Mouse (Mus musculus) myocyte (in vitro differentiated cells): ENCODE data around the gene Numa1. TPM values are rescaled to one million over a fixed set of nuclear protein-coding genes. Genes with fewer than 3 reads are reported as not detected.

Experiments used
- H3K27me3 ChIP-seq: one replicate; pipeline ENCODE4 v1.6.1; 2011; ENCODE audit not compliant: control insufficient read depth, insufficient read depth, insufficient read length
- H3K36me3 ChIP-seq: one replicate; pipeline ENCODE4 v1.6.1; 2011; ENCODE audit not compliant: control insufficient read depth, insufficient read depth
- H3K4me2 ChIP-seq: one replicate; pipeline ENCODE4 v1.6.1; 2011; ENCODE audit warnings: low read depth, control low read depth
- H3K4me3 ChIP-seq: one replicate; pipeline ENCODE4 v1.5.1; 2011; ENCODE audit warnings: mild to moderate bottlenecking, control low read depth, moderate library complexity
- H3K79me2 ChIP-seq: one replicate; pipeline ENCODE4 v1.6.1; 2011; ENCODE audit not compliant: control insufficient read depth, insufficient read depth
- H3ac ChIP-seq: one replicate; pipeline ENCODE4 v1.6.1; 2011; ENCODE audit not compliant: control insufficient read depth, insufficient read length
- CEBPB ChIP-seq: IDR thresholded peaks from 2 replicates; pipeline ENCODE4 v1.6.1; 2011; ENCODE audit warnings: mild to moderate bottlenecking, moderate library complexity; ENCODE audit not compliant: poor library complexity, insufficient read depth, severe bottlenecking
- E2F4 ChIP-seq: IDR thresholded peaks from one replicate; pipeline ENCODE4 v1.6.1; 2011; ENCODE audit warnings: mild to moderate bottlenecking, control low read depth, moderate library complexity; ENCODE audit not compliant: insufficient read depth
- MAX ChIP-seq: IDR thresholded peaks from one replicate; pipeline ENCODE4 v1.6.1; 2011; ENCODE audit warnings: low read depth, mild to moderate bottlenecking, control low read depth
- MYOD1 ChIP-seq, 3 experiments: IDR thresholded peaks; one replicate each; pipeline ENCODE4 v1.6.1; 2011; ENCODE audit warnings: control low read depth in 2 of 3, low read depth in 2 of 3, mild to moderate bottlenecking in 2 of 3, moderate library complexity in 1 of 3; ENCODE audit not compliant: insufficient read length in 2 of 3, control insufficient read depth in 1 of 3
- MYOG ChIP-seq, 3 experiments: IDR thresholded peaks; one replicate each; pipeline ENCODE4 v1.6.1; 2011; ENCODE audit warnings: control low read depth in 2 of 3, low read depth in 2 of 3, mild to moderate bottlenecking in 2 of 3; ENCODE audit not compliant: insufficient read length in 2 of 3, control insufficient read depth in 1 of 3, insufficient read depth in 1 of 3
- POLR2A ChIP-seq: IDR thresholded peaks from one replicate; pipeline ENCODE4 v1.6.1; 2011; ENCODE audit warnings: low read depth, mild to moderate bottlenecking, control low read depth, moderate library complexity; ENCODE audit not compliant: insufficient read length
- POLR2AphosphoS2 ChIP-seq: IDR thresholded peaks from one replicate; pipeline ENCODE4 v1.6.1; 2011; ENCODE audit warnings: low read depth, control low read depth; ENCODE audit not compliant: insufficient read length
- REST ChIP-seq: IDR thresholded peaks from one replicate; pipeline ENCODE4 v1.6.1; 2011; ENCODE audit warnings: mild to moderate bottlenecking, control low read depth, moderate library complexity; ENCODE audit not compliant: insufficient read depth, insufficient read length
- SRF ChIP-seq: IDR thresholded peaks from one replicate; pipeline ENCODE4 v1.6.1; 2011; ENCODE audit warnings: low read depth; ENCODE audit not compliant: control insufficient read depth, insufficient read length
- TCF12 ChIP-seq: IDR thresholded peaks from one replicate; pipeline ENCODE4 v1.6.1; 2011; ENCODE audit warnings: mild to moderate bottlenecking, control low read depth; ENCODE audit not compliant: poor library complexity, insufficient read depth, severe bottlenecking
- TCF3 ChIP-seq: IDR thresholded peaks from one replicate; pipeline ENCODE4 v1.6.1; 2011; ENCODE audit warnings: low read depth, control low read depth; ENCODE audit not compliant: insufficient read length
- USF1 ChIP-seq: IDR thresholded peaks from one replicate; pipeline ENCODE4 v1.6.1; 2011; ENCODE audit warnings: low read depth, mild to moderate bottlenecking, control low read depth, moderate library complexity
- polyA plus RNA-seq: library from polyadenylated mRNA; unstranded; fragments of >200 nt; fragmentation: generic; extraction: Trizol; gene quantifications from one replicate; pipeline ENCODE4 v1.2.1, GENCODE M21; 2012; ENCODE audit warnings: missing spikeins

Gene Numa1
- polyA plus RNA-seq, 1 experiment: 60.3 TPM

DNA sequence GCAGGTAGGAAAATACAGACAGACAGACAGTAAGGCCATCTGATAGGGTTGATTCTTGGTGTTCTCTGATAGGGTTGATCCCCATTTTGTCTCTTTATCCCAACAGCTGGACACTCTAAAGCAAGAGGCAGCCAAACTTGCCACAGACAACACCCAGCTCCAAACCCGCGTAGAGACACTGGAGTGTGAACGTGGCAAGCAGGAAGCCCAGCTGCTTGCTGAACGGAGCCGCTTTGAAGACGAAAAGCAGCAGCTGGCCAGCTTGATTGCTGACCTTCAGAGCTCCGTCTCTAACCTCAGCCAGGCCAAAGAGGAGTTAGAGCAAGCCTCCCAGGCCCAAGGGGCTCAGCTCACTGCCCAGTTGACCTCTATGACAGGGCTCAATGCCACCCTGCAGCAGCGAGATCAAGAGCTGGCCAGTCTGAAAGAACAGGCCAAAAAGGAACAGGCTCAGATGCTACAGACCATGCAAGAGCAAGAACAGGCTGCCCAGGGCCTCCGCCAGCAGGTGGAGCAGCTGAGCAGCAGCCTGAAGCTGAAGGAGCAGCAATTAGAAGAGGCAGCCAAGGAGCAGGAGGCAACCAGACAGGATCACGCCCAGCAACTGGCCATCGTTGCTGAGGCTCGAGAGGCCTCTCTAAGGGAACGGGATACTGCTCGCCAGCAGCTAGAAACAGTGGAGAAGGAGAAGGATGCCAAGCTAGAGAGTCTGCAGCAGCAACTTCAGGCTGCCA, 64.5 kb downstream of the Numa1 start:
- H3K27me3 ChIP-seq: no peaks in the 10 kb centered on the region
- no peak overlapping the region for H3K4me3 ChIP-seq
- no peak overlapping the region for H3K4me2 ChIP-seq
- peaks cover 33% of the 10 kb centered on the region for H3K36me3 ChIP-seq
- TF ChIP-seq POLR2AphosphoS2 (no peak), POLR2A (no peak), USF1 (no peak), TCF3 (no peak), CEBPB (no peak), SRF (no peak), REST (no peak), TCF12 (no peak), E2F4 (no peak), MYOG (IDR thresholded peaks at IDR 0.05; ENCODE audit: control insufficient read depth in 1 of 3, insufficient read depth in 1 of 3, insufficient read length in 2 of 3, low read depth in 2 of 3) (peak in 2 of 3 experiments; percentile 16 to 50), MAX (no peak), MYOD1 (IDR thresholded peaks at IDR 0.05; ENCODE audit: control insufficient read depth in 1 of 3, insufficient read length in 2 of 3, low read depth in 2 of 3) (peak in 2 of 3 experiments; percentile 38 to 64)
- peaks cover 2% of the 10 kb centered on the region for H3K79me2 ChIP-seq
- H3ac ChIP-seq: no peak overlapping the region

DNA sequence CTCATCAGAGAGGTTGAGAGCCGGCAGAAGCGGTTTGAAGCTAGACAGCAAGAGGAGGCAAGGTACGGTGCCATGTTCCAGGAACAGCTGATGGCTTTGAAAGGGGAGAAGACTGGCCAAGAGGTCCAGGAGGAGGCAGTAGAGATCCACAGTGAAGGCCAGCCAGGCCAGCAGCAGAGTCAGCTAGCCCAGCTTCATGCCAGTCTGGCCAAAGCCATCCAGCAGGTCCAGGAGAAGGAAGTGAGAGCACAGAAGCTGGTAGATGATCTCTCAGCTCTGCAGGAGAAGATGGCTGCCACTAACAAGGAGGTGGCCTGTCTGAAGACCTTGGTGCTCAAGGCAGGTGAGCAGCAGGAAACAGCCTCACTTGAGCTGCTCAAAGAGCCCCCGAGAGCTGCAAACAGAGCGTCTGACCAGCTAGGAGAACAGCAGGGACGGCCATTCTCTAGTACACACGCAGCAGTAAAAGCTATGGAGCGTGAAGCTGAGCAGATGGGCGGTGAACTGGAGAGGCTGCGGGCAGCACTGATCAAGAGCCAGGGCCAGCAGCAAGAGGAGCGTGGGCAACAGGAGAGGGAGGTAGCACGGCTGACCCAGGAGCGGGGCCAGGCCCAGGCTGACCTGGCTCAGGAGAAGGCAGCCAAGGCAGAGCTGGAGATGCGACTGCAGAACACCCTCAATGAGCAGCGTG, 65.7 kb downstream of the Numa1 start:
- Histone ChIP-seq H3K4me2 (no peak overlapping the region), H3K79me2 (peaks cover 5% of the 10 kb centered on the region), H3ac (no peak overlapping the region), H3K27me3 (no peaks in the 10 kb centered on the region), H3K4me3 (no peak overlapping the region), H3K36me3 (peaks cover 24% of the 10 kb centered on the region)
- TF ChIP-seq POLR2AphosphoS2 (peak; percentile 0), CEBPB (no peak)

DNA sequence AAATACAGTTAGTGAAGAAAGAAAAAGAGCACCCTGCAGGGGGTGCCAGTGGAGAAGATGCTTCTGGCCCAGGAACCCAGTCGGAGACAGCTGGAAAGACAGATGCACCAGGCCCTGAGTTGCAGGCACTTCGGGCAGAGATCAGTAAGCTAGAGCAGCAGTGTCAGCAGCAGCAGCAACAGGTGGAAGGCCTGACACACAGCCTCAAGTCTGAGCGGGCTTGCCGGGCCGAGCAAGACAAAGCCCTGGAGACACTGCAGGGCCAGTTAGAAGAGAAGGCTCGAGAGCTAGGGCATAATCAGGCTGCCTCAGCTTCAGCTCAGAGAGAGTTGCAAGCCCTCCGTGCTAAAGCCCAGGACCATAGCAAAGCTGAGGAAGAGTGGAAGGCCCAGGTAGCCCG, 66.4 kb downstream of the Numa1 start:
- Histone ChIP-seq H3K36me3 (peaks cover 20% of the 10 kb centered on the region), H3ac (no peak overlapping the region), H3K27me3 (no peaks in the 10 kb centered on the region), H3K4me3 (no peak overlapping the region), H3K79me2 (peaks cover 10% of the 10 kb centered on the region), H3K4me2 (no peak overlapping the region)
- TF ChIP-seq MAX (no peak), POLR2A (no peak), TCF3 (no peak), CEBPB (no peak), MYOG (IDR thresholded peaks at IDR 0.05; ENCODE audit: control insufficient read depth in 1 of 3, insufficient read depth in 1 of 3, insufficient read length in 2 of 3, low read depth in 2 of 3) (peak in 2 of 3 experiments; percentile 80 to 81), REST (no peak), USF1 (no peak), TCF12 (no peak), POLR2AphosphoS2 (no peak), E2F4 (no peak), SRF (no peak), MYOD1 (IDR thresholded peaks at IDR 0.05; ENCODE audit: control insufficient read depth in 1 of 3, insufficient read length in 2 of 3, low read depth in 2 of 3) (peak in 2 of 3 experiments; percentile 83 to 86)

DNA sequence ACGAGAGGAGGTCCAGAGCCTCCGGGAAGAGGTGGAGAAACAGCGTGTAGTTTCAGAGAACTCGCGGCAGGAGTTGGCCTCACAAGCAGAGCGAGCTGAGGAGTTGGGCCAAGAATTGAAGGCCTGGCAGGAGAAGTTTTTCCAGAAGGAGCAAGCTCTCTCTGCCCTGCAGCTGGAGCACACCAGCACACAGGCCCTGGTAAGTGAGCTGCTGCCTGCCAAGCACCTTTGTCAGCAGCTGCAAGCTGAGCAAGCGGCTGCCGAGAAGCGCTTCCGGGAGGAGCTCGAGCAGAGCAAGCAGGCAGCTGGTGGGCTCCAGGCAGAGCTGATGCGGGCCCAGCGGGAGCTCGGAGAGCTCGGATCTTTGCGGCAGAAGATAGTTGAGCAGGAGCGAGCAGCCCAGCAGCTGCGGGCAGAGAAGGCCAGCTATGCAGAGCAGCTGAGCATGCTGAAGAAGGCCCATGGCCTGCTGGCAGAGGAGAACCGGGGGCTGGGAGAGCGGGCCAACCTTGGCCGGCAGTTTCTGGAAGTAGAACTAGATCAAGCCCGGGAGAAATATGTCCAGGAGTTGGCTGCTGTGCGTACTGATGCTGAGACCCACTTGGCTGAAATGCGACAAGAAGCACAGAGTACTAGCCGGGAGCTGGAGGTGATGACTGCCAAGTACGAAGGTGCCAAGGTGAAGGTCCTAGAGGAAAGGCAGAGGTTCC, 67.2 kb downstream of the Numa1 start:
- Histone ChIP-seq H3K79me2 (peaks cover 10% of the 10 kb centered on the region), H3K36me3 (peaks cover 20% of the 10 kb centered on the region), H3K4me3 (no peak overlapping the region), H3K27me3 (no peaks in the 10 kb centered on the region), H3K4me2 (no peak overlapping the region), H3ac (no peak overlapping the region)
- TF ChIP-seq MYOD1 (IDR thresholded peaks at IDR 0.05; ENCODE audit: control insufficient read depth in 1 of 3, insufficient read length in 2 of 3, low read depth in 2 of 3) (peak in 1 of 3 experiments; percentile 1), TCF3 (no peak), MYOG (IDR thresholded peaks at IDR 0.05; ENCODE audit: control insufficient read depth in 1 of 3, insufficient read depth in 1 of 3, insufficient read length in 2 of 3, low read depth in 2 of 3) (peak in 2 of 3 experiments; percentile 30 to 54), E2F4 (no peak), SRF (no peak), POLR2A (no peak)

DNA sequence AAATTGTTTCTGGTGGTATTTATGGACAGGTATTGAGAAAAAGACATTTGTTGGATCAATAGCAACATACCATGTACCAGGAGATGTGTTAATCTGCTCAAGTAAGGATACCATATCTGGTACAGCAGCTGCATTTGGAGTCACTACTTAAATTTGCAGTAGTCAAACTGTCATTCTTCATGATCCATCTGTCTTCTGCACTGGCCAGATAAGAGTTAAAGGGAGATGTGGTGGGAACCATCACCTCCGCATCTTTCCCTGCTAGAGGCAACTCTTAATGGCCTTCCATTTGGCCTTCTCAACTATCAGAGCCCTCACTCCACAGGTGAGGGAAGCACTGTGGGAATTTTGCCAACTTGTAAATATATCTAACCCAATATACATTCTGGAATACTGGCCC, 72.6 kb downstream of the Numa1 start:
- Histone ChIP-seq H3K79me2 (peaks cover 10% of the 10 kb centered on the region), H3K27me3 (no peaks in the 10 kb centered on the region), H3K4me2 (no peak overlapping the region), H3ac (no peak overlapping the region), H3K4me3 (no peak overlapping the region), H3K36me3 (peaks cover 48% of the 10 kb centered on the region)
- TF ChIP-seq E2F4 (no peak), POLR2AphosphoS2 (no peak), TCF12 (no peak), REST (no peak), CEBPB (no peak), MAX (no peak), MYOD1 (IDR thresholded peaks at IDR 0.05; ENCODE audit: control insufficient read depth in 1 of 3, insufficient read length in 2 of 3, low read depth in 2 of 3) (no peak), SRF (no peak), USF1 (no peak), POLR2A (no peak), MYOG (IDR thresholded peaks at IDR 0.05; ENCODE audit: control insufficient read depth in 1 of 3, insufficient read depth in 1 of 3, insufficient read length in 2 of 3, low read depth in 2 of 3) (no peak), TCF3 (no peak)
